Comparison of ENCODE assay signal across 7 mouse cellular contexts in the genomic region with DNA sequence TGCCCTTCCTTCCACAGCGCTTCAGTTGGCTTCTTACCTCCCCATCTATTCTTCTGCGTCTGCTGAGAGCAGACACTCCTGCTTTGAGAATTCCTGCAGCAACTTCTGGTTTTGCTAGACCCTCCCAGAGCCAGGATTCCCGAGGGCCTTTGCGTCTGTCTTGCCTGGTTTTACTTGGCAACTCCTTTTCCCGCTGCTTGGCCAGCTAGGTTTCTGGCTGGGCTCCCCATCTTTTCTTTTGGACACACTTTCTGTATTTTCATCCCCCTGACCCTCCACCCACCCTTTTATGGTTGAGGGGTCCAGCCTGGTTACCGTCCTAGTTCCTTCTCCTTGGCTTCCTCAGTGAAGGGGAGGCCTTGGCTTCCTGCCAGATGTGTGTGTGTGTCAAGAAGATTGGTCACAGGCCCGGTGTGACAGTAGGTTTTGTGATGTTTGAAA. TPM values are rescaled to one million over a fixed set of nuclear protein-coding genes. Genes with fewer than 3 reads are reported as not detected.
DNase-seq lines count a peak whose midpoint lies in the region; ATAC-seq and TF ChIP-seq lines count a peak whose summit lies in the region.

No protein-coding gene starts in this region.

- TF ChIP-seq RAD21 in MEL (IDR thresholded peaks at IDR 0.05; ENCODE audit: low read depth, low read length): no peak

- no peaks in the 10 kb centered on the region for H3K79me2 ChIP-seq in MEL (ENCODE audit: control insufficient read depth, insufficient read depth, low read length, poor library complexity)

- H3K4me1 ChIP-seq in kidney, embryonic 16.5 days (ENCODE audit: insufficient read depth, low read length): 0 out of 2 replicates have a peak, but pooled peaks cover 3% of the 10 kb centered on the region
- peaks cover 0 to 9% of the 10 kb centered on the region in 2 experiments; a peak in 1 of 4 replicates for H3K4me1 ChIP-seq in MEL (ENCODE audit: control insufficient read depth in 1 of 2, insufficient read depth in 2 of 2, low read length in 2 of 2)
- peaks cover 3% of the 10 kb centered on the region; the same call in 1 of the 2 replicates for H3K4me1 ChIP-seq in midbrain, embryonic 16.5 days (ENCODE audit: control insufficient read depth, insufficient read depth, low read length)
- H3K4me1 ChIP-seq in liver, embryonic 11.5 days (replicated peaks; ENCODE audit: control insufficient read depth, insufficient read depth, low read length): peaks cover 11% of the 10 kb centered on the region

- TF ChIP-seq EP300 in MEL (IDR thresholded peaks at IDR 0.05; ENCODE audit: low read depth in 1 of 2, low read length in 2 of 2): no peak

- DNase-seq in kidney, postnatal 10 days: peak; percentile 63
- DNase-seq in 416B (ENCODE audit: low read depth) (peak; percentile 57), MEL (ENCODE audit: low read depth, low spot score) (peak; percentile 44)
- DNase-seq in gastrocnemius, postnatal 36 days: peak; percentile 25 to 27
- DNase-seq in liver, embryonic 11.5 days (ENCODE audit: low spot score): no peak

- TF ChIP-seq CTCF in MEL (IDR thresholded peaks at IDR 0.05 in 2 of 3, conservative IDR thresholded peaks at IDR 0.05 in 1 of 3; ENCODE audit: control insufficient read depth in 1 of 3, insufficient read depth in 1 of 3, low read depth in 2 of 3, low read length in 3 of 3, poor library complexity in 1 of 3, severe bottlenecking in 1 of 3): no peak

- 41% methylated on average over 7 of the region's 7 CpGs for WGBS in kidney, embryonic 16.5 days
- 33% methylated on average over 7 of the region's 7 CpGs for WGBS in midbrain, embryonic 16.5 days
- WGBS in liver, embryonic 11.5 days: 49% methylated on average over 7 of the region's 7 CpGs

- no peaks in the 10 kb centered on the region for H3K9me3 ChIP-seq in kidney, embryonic 16.5 days (ENCODE audit: low read length)
- no peaks in the 10 kb centered on the region for H3K9me3 ChIP-seq in MEL (replicated peaks; ENCODE audit: insufficient read depth, low read length)
- H3K9me3 ChIP-seq in midbrain, embryonic 16.5 days (replicated peaks; ENCODE audit: control insufficient read depth, low read length, poor library complexity, severe bottlenecking): no peaks in the 10 kb centered on the region
- H3K9me3 ChIP-seq in liver, embryonic 11.5 days (ENCODE audit: control insufficient read depth, low read length): no peaks in the 10 kb centered on the region

- TF ChIP-seq POLR2A in MEL (IDR thresholded peaks at IDR 0.05; ENCODE audit: control insufficient read depth in 1 of 2, insufficient read depth in 1 of 2, low read depth in 1 of 2, low read length in 2 of 2, poor library complexity in 1 of 2): no peak

- H3K27ac ChIP-seq in kidney, embryonic 16.5 days (ENCODE audit: low read length): no peak overlapping the region
- H3K27ac ChIP-seq in MEL (ENCODE audit: control insufficient read depth, low read depth, low read length): no peak overlapping the region
- no peak overlapping the region for H3K27ac ChIP-seq in midbrain, embryonic 16.5 days (ENCODE audit: low read length)
- no peak overlapping the region for H3K27ac ChIP-seq in liver, embryonic 11.5 days (ENCODE audit: low read depth, low read length)

- no peak overlapping the region for H3K9ac ChIP-seq in kidney, embryonic 16.5 days (replicated peaks; ENCODE audit: low read length)
- H3K9ac ChIP-seq in MEL (ENCODE audit: control insufficient read depth, low read depth, low read length, poor library complexity, severe bottlenecking): no peak overlapping the region
- no peak overlapping the region for H3K9ac ChIP-seq in midbrain, embryonic 16.5 days (ENCODE audit: low read depth, low read length)
- H3K9ac ChIP-seq in liver, embryonic 11.5 days (ENCODE audit: low read depth, low read length): no peak overlapping the region

- H3K4me2 ChIP-seq in kidney, embryonic 16.5 days (replicated peaks; ENCODE audit: low read depth, low read length): no peak overlapping the region
- no peak overlapping the region for H3K4me2 ChIP-seq in midbrain, embryonic 16.5 days (ENCODE audit: low read length)
- H3K4me2 ChIP-seq in liver, embryonic 11.5 days: no peak overlapping the region

- H3K4me3 ChIP-seq in kidney, embryonic 16.5 days (ENCODE audit: low read length): no peak overlapping the region
- H3K4me3 ChIP-seq in MEL (ENCODE audit: control insufficient read depth in 1 of 2, insufficient read depth in 1 of 2, low read depth in 2 of 2, low read length in 2 of 2): no peak overlapping the region
- no peak overlapping the region for H3K4me3 ChIP-seq in midbrain, embryonic 16.5 days (ENCODE audit: low read depth, low read length)
- no peak overlapping the region for H3K4me3 ChIP-seq in liver, embryonic 11.5 days (ENCODE audit: low read depth, low read length)

- H3K36me3 ChIP-seq in kidney, embryonic 16.5 days (ENCODE audit: insufficient read depth, low read length): no peaks in the 10 kb centered on the region
- H3K36me3 ChIP-seq in MEL (ENCODE audit: control insufficient read depth in 1 of 2, insufficient read depth in 2 of 2, low read length in 2 of 2): no peaks in the 10 kb centered on the region
- H3K36me3 ChIP-seq in midbrain, embryonic 16.5 days (ENCODE audit: control insufficient read depth, insufficient read depth, low read length): no peaks in the 10 kb centered on the region
- no peaks in the 10 kb centered on the region for H3K36me3 ChIP-seq in liver, embryonic 11.5 days (ENCODE audit: control insufficient read depth, insufficient read depth, low read length)

- ATAC-seq in kidney, embryonic 16.5 days (ENCODE audit: low FRiP score, low TSS enrichment): no peak
- peak; percentile 42 for ATAC-seq in midbrain, embryonic 16.5 days
- no peak for ATAC-seq in liver, embryonic 11.5 days (replicated peaks; ENCODE audit: low FRiP score)

- intact Hi-C loops in gastrocnemius, postnatal 36 days (cut with DNase I): no loop called here

- H3K27me3 ChIP-seq in kidney, embryonic 16.5 days (ENCODE audit: insufficient read depth, low read length): no peaks in the 10 kb centered on the region
- H3K27me3 ChIP-seq in MEL (ENCODE audit: control insufficient read depth in 1 of 2, insufficient read depth in 2 of 2, low read length in 2 of 2): no peaks in the 10 kb centered on the region
- H3K27me3 ChIP-seq in midbrain, embryonic 16.5 days (ENCODE audit: control insufficient read depth, insufficient read depth, low read depth, low read length): no peaks in the 10 kb centered on the region
- no peaks in the 10 kb centered on the region for H3K27me3 ChIP-seq in liver, embryonic 11.5 days (replicated peaks; ENCODE audit: control insufficient read depth, insufficient read depth, low read length)

TF ChIP-seq in MEL, 35 proteins besides CTCF, POLR2A, EP300 and RAD21:
- TF ChIP-seq GABPA (IDR thresholded peaks at IDR 0.05; ENCODE audit: low read depth, low read length): no peak
- no peak for TF ChIP-seq USF2 (IDR thresholded peaks at IDR 0.05; ENCODE audit: borderline replicate concordance in 1 of 2, insufficient read depth in 1 of 2, low read depth in 1 of 2, low read length in 2 of 2)
- TF ChIP-seq MXI1 (IDR thresholded peaks at IDR 0.05; ENCODE audit: low read depth, low read length): no peak
- TF ChIP-seq TBP (IDR thresholded peaks at IDR 0.05; ENCODE audit: low read depth, low read length): no peak
- TF ChIP-seq JUND (IDR thresholded peaks at IDR 0.05; ENCODE audit: low read depth, low read length): no peak
- TF ChIP-seq ZKSCAN1 (IDR thresholded peaks at IDR 0.05; ENCODE audit: low read depth, low read length): no peak
- TF ChIP-seq NRF1 (IDR thresholded peaks at IDR 0.05; ENCODE audit: insufficient read depth, low read depth, low read length, poor library complexity, severe bottlenecking): no peak
- no peak for TF ChIP-seq POLR2AphosphoS5 (IDR thresholded peaks at IDR 0.05; ENCODE audit: borderline replicate concordance, low read depth, low read length)
- no peak for TF ChIP-seq CHD1 (IDR thresholded peaks at IDR 0.05; ENCODE audit: low read depth, low read length)
- no peak for TF ChIP-seq POLR2AphosphoS2 (IDR thresholded peaks at IDR 0.05; ENCODE audit: low read length)
- TF ChIP-seq HCFC1 (IDR thresholded peaks at IDR 0.05; ENCODE audit: low read depth, low read length): no peak
- TF ChIP-seq MAX (IDR thresholded peaks at IDR 0.05; ENCODE audit: low read length): no peak
- TF ChIP-seq MYB (IDR thresholded peaks at IDR 0.05; ENCODE audit: low read depth, low read length): no peak

RNA-seq across cellular contexts. Expression of a gene that starts 26.0 kb away (rescaled TPM):
- 23.7 and 27.7 TPM in 2 replicates for polyA plus RNA-seq in kidney, embryonic 16.5 days (2015; fragmentation: Nextera tagmentation; extraction: Ambion mirVana)
- not detected in 2 replicates for total RNA-seq in MEL (2012; rRNA removed)
- polyA plus RNA-seq in MEL (2012; ENCODE audit: insufficient read depth in 1 of 2, insufficient read length in 2 of 2, low read depth in 1 of 2, low replicate concordance in 2 of 2, missing spikeins in 1 of 2): not detected
- 1 to 10 TPM; 1.3 to 1.6 TPM for total RNA-seq in gastrocnemius, postnatal 36 days (2021)
- polyA plus RNA-seq in midbrain, embryonic 16.5 days (2015; fragmentation: Nextera tagmentation; extraction: Ambion mirVana): 18.9 and 29.6 TPM in 2 replicates
- polyA plus RNA-seq in liver, embryonic 11.5 days (2014; fragmentation: Nextera tagmentation; extraction: Ambion mirVana): 5.8 and 7.0 TPM in 2 replicates
